In genomic region chr17:46074398-46075115, GRCm38 (mm10) we compare ENCODE assay signal across 8 mouse cellular contexts. TPM values are rescaled to one million over a fixed set of nuclear protein-coding genes. Genes with fewer than 3 reads are reported as not detected.
DNase-seq lines count a peak whose midpoint lies in the region; ATAC-seq and TF ChIP-seq lines count a peak whose summit lies in the region.
"Had no signal": no experiment of that assay in that cellular context is flagged by ENCODE, and none has a peak within 500 bp of the region (broad histone marks: within the 10 kb centered on the region; RNA-seq: fewer than 3 reads in every experiment).

No protein-coding gene starts in this region.

- no peaks in the 10 kb centered on the region for H3K36me3 ChIP-seq in kidney, postnatal 0 days (ENCODE audit: insufficient read depth, low read length)
- peaks cover 0 to 46% of the 10 kb centered on the region in 2 experiments; a peak in 2 of 4 replicates for H3K36me3 ChIP-seq in MEL (ENCODE audit: control insufficient read depth in 1 of 2, insufficient read depth in 2 of 2, low read length in 2 of 2)
- H3K36me3 ChIP-seq in embryonic facial prominence, embryonic 15.5 days = no peaks in the 10 kb centered on the region
- H3K36me3 ChIP-seq in forebrain, embryonic 16.5 days (ENCODE audit: control insufficient read depth, insufficient read depth) = no peaks in the 10 kb centered on the region
- H3K36me3 ChIP-seq: midbrain, embryonic 12.5 days had no signal

- no peak for DNase-seq in kidney, postnatal 0 days (ENCODE audit: low spot score)
- no peak for DNase-seq in kidney, postnatal 25 days
- peak; percentile 91 for DNase-seq in MEL (ENCODE audit: low read depth, low spot score)
- no peak for DNase-seq in frontal cortex, postnatal 14 days (ENCODE audit: low spot score in 2 of 2)

- no peaks in the 10 kb centered on the region for H3K9me3 ChIP-seq in kidney, postnatal 0 days (replicated peaks; ENCODE audit: low read length)
- no peaks in the 10 kb centered on the region for H3K9me3 ChIP-seq in MEL (replicated peaks; ENCODE audit: insufficient read depth, low read length)
- H3K9me3 ChIP-seq in embryonic facial prominence, embryonic 15.5 days (replicated peaks) = no peaks in the 10 kb centered on the region
- H3K9me3 ChIP-seq in forebrain, embryonic 16.5 days (ENCODE audit: control insufficient read depth, low read length) = no peaks in the 10 kb centered on the region
- H3K9me3 ChIP-seq: midbrain, embryonic 12.5 days had no signal

- 0 out of 4 replicates have a peak, but pooled peaks of 1 of the 2 experiments have one; percentile 2 for TF ChIP-seq POLR2A in MEL (IDR thresholded peaks at IDR 0.05; ENCODE audit: control insufficient read depth in 1 of 2, insufficient read depth in 1 of 2, low read depth in 1 of 2, low read length in 2 of 2, poor library complexity in 1 of 2)

- 37% methylated on average over 7 of the region's 7 CpGs for WGBS in kidney, postnatal 0 days
- WGBS in embryonic facial prominence, embryonic 15.5 days = 27% methylated on average over 7 of the region's 7 CpGs
- 64% methylated on average over 7 of the region's 7 CpGs for WGBS in forebrain, embryonic 16.5 days

- TF ChIP-seq EP300 in MEL (IDR thresholded peaks at IDR 0.05; ENCODE audit: low read depth in 1 of 2, low read length in 2 of 2) = peak; percentile 84 to 94

- ATAC-seq in kidney, postnatal 0 days (replicated peaks; ENCODE audit: low FRiP score, low read depth) = no peak
- ATAC-seq in embryonic facial prominence, embryonic 15.5 days (ENCODE audit: insufficient number of reproducible peaks, low FRiP score, low TSS enrichment, low read depth) = no peak
- peak; percentile 49 for ATAC-seq in megakaryocyte-erythroid progenitor cell, adult 5-6 weeks (replicated peaks; ENCODE audit: low FRiP score, low TSS enrichment, poor library complexity, severe bottlenecking)
- no peak for ATAC-seq in forebrain, embryonic 16.5 days

- H3K27ac ChIP-seq in kidney, postnatal 0 days = no peak overlapping the region
- H3K27ac ChIP-seq in MEL (ENCODE audit: control insufficient read depth, low read depth, low read length) = peak overlapping the region; percentile 100
- H3K27ac ChIP-seq in embryonic facial prominence, embryonic 15.5 days (replicated peaks) = peak overlapping the region; percentile 25; the same call in 1 of the 2 replicates
- H3K27ac ChIP-seq in forebrain, embryonic 16.5 days (ENCODE audit: low read length) = no peak overlapping the region
- H3K27ac ChIP-seq: midbrain, embryonic 12.5 days had no signal

- H3K27me3 ChIP-seq in kidney, postnatal 0 days (ENCODE audit: insufficient read depth, low read length) = no peaks in the 10 kb centered on the region
- H3K27me3 ChIP-seq in MEL (ENCODE audit: control insufficient read depth in 1 of 2, insufficient read depth in 2 of 2, low read length in 2 of 2) = no peaks in the 10 kb centered on the region
- H3K27me3 ChIP-seq in embryonic facial prominence, embryonic 15.5 days = no peaks in the 10 kb centered on the region
- H3K27me3 ChIP-seq in forebrain, embryonic 16.5 days (replicated peaks; ENCODE audit: control insufficient read depth, insufficient read depth, low read length) = no peaks in the 10 kb centered on the region
- H3K27me3 ChIP-seq: midbrain, embryonic 12.5 days had no signal

- H3K4me2 ChIP-seq in kidney, postnatal 0 days (ENCODE audit: low read length) = peak overlapping the region; percentile 51
- peak overlapping the region; percentile 53 for H3K4me2 ChIP-seq in embryonic facial prominence, embryonic 15.5 days (replicated peaks)
- H3K4me2 ChIP-seq in forebrain, embryonic 16.5 days (ENCODE audit: low read length) = no peak overlapping the region
- H3K4me2 ChIP-seq: midbrain, embryonic 12.5 days had no signal

- peaks cover 14% of the 10 kb centered on the region for H3K4me1 ChIP-seq in kidney, postnatal 0 days (replicated peaks; ENCODE audit: insufficient read depth, low read length)
- peaks cover 27 to 60% of the 10 kb centered on the region in 2 experiments for H3K4me1 ChIP-seq in MEL (ENCODE audit: control insufficient read depth in 1 of 2, insufficient read depth in 2 of 2, low read length in 2 of 2)
- peaks cover 34% of the 10 kb centered on the region for H3K4me1 ChIP-seq in embryonic facial prominence, embryonic 15.5 days
- 0 out of 2 replicates have a peak, but pooled peaks cover 2% of the 10 kb centered on the region for H3K4me1 ChIP-seq in forebrain, embryonic 16.5 days (replicated peaks; ENCODE audit: control insufficient read depth, insufficient read depth, low read length)

- no peak for TF ChIP-seq RAD21 in MEL (IDR thresholded peaks at IDR 0.05; ENCODE audit: low read depth, low read length)

- H3K4me3 ChIP-seq in kidney, postnatal 0 days (replicated peaks; ENCODE audit: low read depth, low read length) = peak overlapping the region; percentile 19; the same call in 1 of the 2 replicates
- peak overlapping the region; percentile 48 for H3K4me3 ChIP-seq in MEL (ENCODE audit: control insufficient read depth in 1 of 2, insufficient read depth in 1 of 2, low read depth in 2 of 2, low read length in 2 of 2)
- H3K4me3 ChIP-seq in embryonic facial prominence, embryonic 15.5 days (replicated peaks) = peak overlapping the region; percentile 30
- H3K4me3 ChIP-seq in forebrain, embryonic 16.5 days (replicated peaks; ENCODE audit: low read length) = no peak overlapping the region
- H3K4me3 ChIP-seq: midbrain, embryonic 12.5 days had no signal

- 0 out of 2 replicates have a peak overlapping the region, but pooled peaks have one; percentile 8 for H3K9ac ChIP-seq in kidney, postnatal 0 days (ENCODE audit: low read depth, low read length)
- peak overlapping the region; percentile 86 for H3K9ac ChIP-seq in MEL (ENCODE audit: control insufficient read depth, low read depth, low read length, poor library complexity, severe bottlenecking)
- H3K9ac ChIP-seq in embryonic facial prominence, embryonic 15.5 days = no peak overlapping the region
- H3K9ac ChIP-seq in forebrain, embryonic 16.5 days (replicated peaks; ENCODE audit: low read depth, low read length) = no peak overlapping the region
- H3K9ac ChIP-seq: midbrain, embryonic 12.5 days had no signal

- TF ChIP-seq CTCF in kidney, postnatal 0 days (IDR thresholded peaks at IDR 0.05; ENCODE audit: low read depth) = no peak
- no peak for TF ChIP-seq CTCF in MEL (IDR thresholded peaks at IDR 0.05 in 2 of 3, conservative IDR thresholded peaks at IDR 0.05 in 1 of 3; ENCODE audit: control insufficient read depth in 1 of 3, insufficient read depth in 1 of 3, low read depth in 2 of 3, low read length in 3 of 3, poor library complexity in 1 of 3, severe bottlenecking in 1 of 3)

- H3K79me2 ChIP-seq in MEL (ENCODE audit: control insufficient read depth, insufficient read depth, low read length, poor library complexity) = no peaks in the 10 kb centered on the region; the same call in 1 of the 2 replicates

TF ChIP-seq in MEL, 35 proteins besides CTCF, POLR2A, EP300 and RAD21 (continues in another document):
- TF ChIP-seq MXI1 (IDR thresholded peaks at IDR 0.05; ENCODE audit: low read depth, low read length) (peak; percentile 73), POLR2AphosphoS5 (IDR thresholded peaks at IDR 0.05; ENCODE audit: borderline replicate concordance, low read depth, low read length) (no peak), MYC (IDR thresholded peaks at IDR 0.05; ENCODE audit: low read depth, low read length) (peak; percentile 81), JUND (IDR thresholded peaks at IDR 0.05; ENCODE audit: low read depth, low read length) (peak; percentile 14; the same call in 1 of the 2 replicates), MEF2A (IDR thresholded peaks at IDR 0.05; ENCODE audit: extremely low read depth, insufficient replicate concordance, low read depth, low read length, poor library complexity, severe bottlenecking) (peak; percentile 66; the same call in 1 of the 2 replicates), MAFK (IDR thresholded peaks at IDR 0.05; ENCODE audit: borderline replicate concordance, low read depth, low read length) (peak; percentile 70; the same call in 1 of the 2 replicates), ETS1 (IDR thresholded peaks at IDR 0.05; ENCODE audit: low read depth, low read length) (peak; percentile 100), GATA1 (IDR thresholded peaks at IDR 0.05; ENCODE audit: low read depth, low read length) (peak; percentile 89), SMC3 (IDR thresholded peaks at IDR 0.05; ENCODE audit: low read depth, low read length) (no peak), KAT2A (conservative IDR thresholded peaks at IDR 0.05; ENCODE audit: low read depth, low read length) (peak; percentile 43; the same call in 1 of the 2 replicates), ELF1 (IDR thresholded peaks at IDR 0.05; ENCODE audit: low read depth, low read length) (peak; percentile 37; the same call in 1 of the 2 replicates), SIN3A (IDR thresholded peaks at IDR 0.05; ENCODE audit: low read length) (peak; percentile 90), CHD1 (IDR thresholded peaks at IDR 0.05; ENCODE audit: low read depth, low read length) (peak; percentile 94; the same call in 1 of the 2 replicates), ZNF384 (IDR thresholded peaks at IDR 0.05; ENCODE audit: low read depth, low read length) (peak; percentile 46; the same call in 1 of the 2 replicates), BHLHE40 (IDR thresholded peaks at IDR 0.05; ENCODE audit: borderline replicate concordance, low read depth, low read length) (peak; percentile 93)

RNA-seq across cellular contexts. Expression of gene Mrps18a, which starts 36.2 kb away (rescaled TPM):
- 171 and 188 TPM in 2 replicates for polyA plus RNA-seq in kidney, postnatal 0 days (2015; fragmentation: Nextera tagmentation; extraction: Ambion mirVana)
- total RNA-seq in MEL (2012; rRNA removed) = 177 and 181 TPM in 2 replicates
- polyA plus RNA-seq in MEL (2012; ENCODE audit: insufficient read depth in 1 of 2, insufficient read length in 2 of 2, low read depth in 1 of 2, low replicate concordance in 2 of 2, missing spikeins in 1 of 2) = 100 to 1,000 TPM in 1 of 2 experiments, not detected in 1; 159 TPM
- polyA plus RNA-seq in embryonic facial prominence, embryonic 15.5 days (2015; fragmentation: Nextera tagmentation; extraction: Ambion mirVana) = 124 and 134 TPM in 2 replicates
- 67.8 and 89.9 TPM in 2 replicates for total RNA-seq in megakaryocyte-erythroid progenitor cell, adult 5-6 weeks (2014; fragmentation: Nextera tagmentation)
- total RNA-seq in megakaryocyte-erythroid progenitor cell, adult 5-6 weeks (2017) = 39.1 and 50.0 TPM in 2 replicates
- 125 and 137 TPM in 2 replicates for polyA plus RNA-seq in forebrain, embryonic 16.5 days (2015; fragmentation: Nextera tagmentation; extraction: Ambion mirVana)

RNA-seq across cellular contexts. Expression of gene Vegfa, which starts 42.4 kb away (rescaled TPM):
- 6.3 TPM in 2 replicates for polyA plus RNA-seq in kidney, postnatal 0 days (2015; fragmentation: Nextera tagmentation; extraction: Ambion mirVana)
- 16.1 and 39.4 TPM in 2 replicates for total RNA-seq in MEL (2012; rRNA removed)
- 10 to 100 TPM in 1 of 2 experiments, not detected in 1; 38.6 TPM for polyA plus RNA-seq in MEL (2012; ENCODE audit: insufficient read depth in 1 of 2, insufficient read length in 2 of 2, low read depth in 1 of 2, low replicate concordance in 2 of 2, missing spikeins in 1 of 2)
- 4.6 and 6.9 TPM in 2 replicates for polyA plus RNA-seq in embryonic facial prominence, embryonic 15.5 days (2015; fragmentation: Nextera tagmentation; extraction: Ambion mirVana)
- total RNA-seq in megakaryocyte-erythroid progenitor cell, adult 5-6 weeks (2014; fragmentation: Nextera tagmentation) = 8.8 and 12.5 TPM in 2 replicates
- 15.2 and 17.2 TPM in 2 replicates for total RNA-seq in megakaryocyte-erythroid progenitor cell, adult 5-6 weeks (2017)
- polyA plus RNA-seq in forebrain, embryonic 16.5 days (2015; fragmentation: Nextera tagmentation; extraction: Ambion mirVana) = 2.5 and 3.3 TPM in 2 replicates

Comparison
In these comparisons a context has a peak if more than half of its experiments do, and no peak if none do; other contexts are left out.
1. H3K27ac ChIP-seq: peak in MEL (single experiment) and embryonic facial prominence, embryonic 15.5 days (single experiment); none in kidney, postnatal 0 days (single experiment) and forebrain, embryonic 16.5 days (single experiment).
2. H3K9ac ChIP-seq: peak in kidney, postnatal 0 days (single experiment) and MEL (single experiment); none in embryonic facial prominence, embryonic 15.5 days (single experiment) and forebrain, embryonic 16.5 days (single experiment).